Mouse (Mus musculus) cerebellum, postnatal 4 days (tissue): ENCODE results near the gene Wdr27.

Experiments used
- DNase-seq, 2 experiments: peaks; one replicate each; pipeline ENCODE4 v3.0.0; 2022; ENCODE audit warnings: low spot score in 2 of 2, mixed read lengths in 1 of 2

Wdr27 gene

GRCm38 (mm10) chr17:14826715-14827295, 116.2 kb downstream of the Wdr27 start:
- DNase-seq, result no peak

- DNase-seq, result peak in 1 of 2 experiments; percentile 7
These were observed 118.0 kb downstream of the Wdr27 start for GRCm38 (mm10) chr17:14824938-14825337.

- DNase-seq, result no peak
These were observed 125.0 kb downstream of the Wdr27 start for GRCm38 (mm10) chr17:14817975-14818374.

- no peak for DNase-seq
These were observed 126.9 kb downstream of the Wdr27 start for GRCm38 (mm10) chr17:14816107-14816506.

- no peak for DNase-seq
These were observed 127.7 kb downstream of the Wdr27 start for GRCm38 (mm10) chr17:14815304-14815703.

- no peak for DNase-seq
These were observed 130.3 kb downstream of the Wdr27 start for GRCm38 (mm10) chr17:14812631-14813030.

- no peak for DNase-seq
These were observed 130.9 kb downstream of the Wdr27 start for GRCm38 (mm10) chr17:14812033-14812432.

- DNase-seq, result no peak
These were observed 136.2 kb downstream of the Wdr27 start for GRCm38 (mm10) chr17:14806808-14807207.

- no peak for DNase-seq
These were observed 143.7 kb downstream of the Wdr27 start for GRCm38 (mm10) chr17:14799243-14799642.

GRCm38 (mm10) chr17:14795074-14795473, 147.9 kb downstream of the Wdr27 start:
- no peak for DNase-seq

GRCm38 (mm10) chr17:14779356-14779755, 163.6 kb downstream of the Wdr27 start:
- no peak for DNase-seq

GRCm38 (mm10) chr17:14771339-14771738, 171.6 kb downstream of the Wdr27 start:
- no peak for DNase-seq

- no peak for DNase-seq
These were observed 172.6 kb downstream of the Wdr27 start for GRCm38 (mm10) chr17:14770377-14770776.
